Mouse (Mus musculus): ENCODE data around the gene Dhdds.
"Not testable (repeated sequence)": the region's sequence is repeated elsewhere in the genome, so short reads cannot be mapped to it uniquely, and the experiment has no call there.

Gene Dhdds

DNA sequence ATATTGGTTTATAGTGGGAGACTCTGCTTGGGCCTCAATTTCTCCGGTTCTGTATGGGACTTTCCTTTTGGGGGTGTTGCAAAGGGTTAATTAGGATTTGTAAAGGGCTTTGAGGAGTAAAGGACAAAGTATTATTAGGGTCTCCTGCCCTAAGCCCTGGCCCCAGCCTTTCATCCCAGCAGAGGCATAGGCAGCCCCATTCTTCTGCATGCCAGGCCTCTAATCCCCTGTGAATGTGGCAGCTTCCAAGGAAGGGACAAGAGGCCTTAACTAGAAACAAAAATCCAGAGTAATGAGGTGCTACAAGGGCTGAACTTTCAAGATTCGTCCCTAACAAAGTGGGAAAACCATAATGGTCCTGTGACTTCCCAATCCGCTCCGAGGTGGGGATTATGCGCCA, 2.2 kb upstream of the Dhdds start:
- DNase-seq = no peak

GRCm38 (mm10) chr4:134002246-134002645, 1.5 kb upstream of the Dhdds start:
- DNase-seq = no peak

DNA sequence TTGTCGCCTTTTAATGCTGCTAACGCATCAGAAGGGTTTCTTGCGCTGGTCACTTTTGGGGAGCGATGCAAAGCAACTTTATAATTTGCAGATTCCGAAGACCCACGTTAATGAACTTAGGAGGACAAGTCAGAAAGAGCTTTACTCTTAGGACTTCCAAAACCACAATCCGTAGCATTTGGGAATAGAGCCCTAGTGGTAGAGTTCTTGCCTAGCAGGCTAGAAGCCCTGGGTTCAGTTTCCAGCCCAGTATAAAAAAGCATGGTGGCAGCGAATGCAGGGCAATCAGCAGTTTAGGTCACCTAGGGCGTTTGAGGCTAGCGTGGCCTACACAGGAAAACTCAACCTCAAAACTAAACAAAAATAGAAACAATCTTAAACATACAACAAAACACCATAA, 992 bp upstream of the Dhdds start:
- DNase-seq = no peak

GRCm38 (mm10) chr4:133994697-133995096, 6.0 kb downstream of the Dhdds start:
- no peak for DNase-seq

- DNase-seq = no peak
These were observed 9.5 kb downstream of the Dhdds start for GRCm38 (mm10) chr4:133991087-133991660.

GRCm38 (mm10) chr4:133990035-133990434, 10.7 kb downstream of the Dhdds start:
- no peak for DNase-seq

- DNase-seq = not testable (repeated sequence)
These were observed 12.4 kb downstream of the Dhdds start for GRCm38 (mm10) chr4:133988289-133988688.

- no peak for DNase-seq
These were observed 17.8 kb downstream of the Dhdds start for GRCm38 (mm10) chr4:133982936-133983335.

DNA sequence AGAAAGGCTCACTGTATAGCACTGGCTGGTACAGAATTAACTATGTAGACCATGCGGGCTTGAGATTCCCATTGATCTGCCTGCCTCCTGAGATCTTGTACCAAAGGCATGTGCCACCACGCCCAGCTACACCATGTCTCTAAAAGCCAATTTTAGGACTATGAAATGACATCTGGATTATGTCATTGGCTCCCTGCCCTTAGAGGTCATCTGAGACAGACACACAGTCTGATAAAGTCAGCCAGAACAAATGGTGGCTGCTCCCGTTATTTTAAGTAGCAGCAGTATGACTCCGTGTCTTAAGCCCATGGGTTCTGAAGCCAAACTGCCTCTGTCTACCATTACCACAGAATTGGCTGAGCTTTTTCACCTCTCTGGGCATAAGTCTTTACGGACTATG, 20.2 kb downstream of the Dhdds start:
- no peak for DNase-seq

DNA sequence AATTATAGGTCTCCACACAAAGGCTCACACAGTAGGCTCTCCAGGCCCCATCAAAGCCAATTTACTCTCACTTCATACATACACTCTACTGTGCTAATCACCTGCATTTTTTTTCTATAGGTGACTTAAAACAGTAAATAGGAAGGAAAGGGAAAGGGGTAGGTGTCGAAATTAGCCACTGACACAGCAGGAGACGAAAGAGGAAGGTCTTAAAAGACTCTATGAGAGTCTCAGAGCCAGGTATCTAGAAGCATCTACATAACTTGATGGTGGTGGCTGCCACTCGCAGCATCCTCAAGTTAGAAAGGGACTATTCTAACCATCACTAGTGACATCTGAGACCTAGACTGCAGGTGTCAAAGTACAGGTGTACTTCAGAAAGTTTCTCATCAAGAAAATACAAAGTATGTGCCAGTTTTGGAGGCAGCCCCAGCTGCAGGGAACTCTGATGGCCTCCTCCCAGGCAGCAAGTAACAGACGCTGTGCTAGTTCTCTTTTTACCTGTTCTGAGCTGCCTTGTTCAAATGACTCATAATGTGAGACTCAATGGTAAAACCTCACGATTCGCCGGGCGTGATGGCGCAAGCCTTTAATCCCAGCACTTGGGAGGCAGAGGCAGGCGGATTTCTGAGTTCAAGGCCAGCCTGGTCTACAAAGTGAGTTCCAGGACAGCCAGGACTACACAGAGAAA, 22.6 kb downstream of the Dhdds start:
- DNase-seq = no peak

- no peak for DNase-seq
These were observed 29.0 kb downstream of the Dhdds start for GRCm38 (mm10) chr4:133971741-133972140.

DNA sequence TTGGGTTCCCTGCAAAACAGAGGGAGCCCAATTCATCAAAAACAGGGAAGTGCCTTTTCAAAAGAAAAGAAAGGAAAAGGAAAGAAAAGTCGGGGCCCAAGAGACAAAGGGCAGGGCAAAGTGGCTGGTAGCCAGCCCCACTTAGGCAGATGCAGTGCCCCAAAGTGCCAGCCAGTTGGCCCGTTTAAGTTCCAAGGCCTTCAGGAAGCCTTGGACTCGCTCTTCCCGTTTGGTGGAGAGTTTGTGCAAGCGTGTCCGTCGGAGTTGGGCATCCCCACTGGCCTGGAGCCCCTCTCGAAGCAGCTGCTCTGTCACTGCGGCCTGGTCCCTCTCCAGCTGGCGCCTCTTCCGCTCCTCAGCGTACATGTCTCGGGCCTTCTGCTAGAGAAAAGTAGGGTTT, 29.8 kb downstream of the Dhdds start:
- DNase-seq = no peak

DNA sequence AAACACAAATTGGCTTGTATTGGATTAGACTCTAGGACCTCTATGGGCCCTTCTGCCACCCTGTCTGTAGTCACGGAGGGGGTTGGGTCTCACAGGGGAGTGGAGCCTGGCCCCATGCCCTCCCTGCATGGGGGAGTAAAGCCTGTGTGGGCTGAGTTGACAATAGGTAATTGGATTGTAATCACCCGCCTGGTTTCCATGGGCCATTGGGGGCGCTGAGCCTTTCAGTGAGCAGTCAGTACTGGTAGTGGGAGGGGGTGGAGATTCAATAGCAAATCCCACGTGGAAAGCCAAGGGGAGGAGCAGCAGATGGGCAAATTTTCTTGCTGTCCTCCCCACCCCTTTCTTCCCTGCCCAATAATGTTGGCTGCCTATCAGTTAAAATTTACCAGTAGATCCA, 30.5 kb downstream of the Dhdds start:
- peak; percentile 13 for DNase-seq

DNA sequence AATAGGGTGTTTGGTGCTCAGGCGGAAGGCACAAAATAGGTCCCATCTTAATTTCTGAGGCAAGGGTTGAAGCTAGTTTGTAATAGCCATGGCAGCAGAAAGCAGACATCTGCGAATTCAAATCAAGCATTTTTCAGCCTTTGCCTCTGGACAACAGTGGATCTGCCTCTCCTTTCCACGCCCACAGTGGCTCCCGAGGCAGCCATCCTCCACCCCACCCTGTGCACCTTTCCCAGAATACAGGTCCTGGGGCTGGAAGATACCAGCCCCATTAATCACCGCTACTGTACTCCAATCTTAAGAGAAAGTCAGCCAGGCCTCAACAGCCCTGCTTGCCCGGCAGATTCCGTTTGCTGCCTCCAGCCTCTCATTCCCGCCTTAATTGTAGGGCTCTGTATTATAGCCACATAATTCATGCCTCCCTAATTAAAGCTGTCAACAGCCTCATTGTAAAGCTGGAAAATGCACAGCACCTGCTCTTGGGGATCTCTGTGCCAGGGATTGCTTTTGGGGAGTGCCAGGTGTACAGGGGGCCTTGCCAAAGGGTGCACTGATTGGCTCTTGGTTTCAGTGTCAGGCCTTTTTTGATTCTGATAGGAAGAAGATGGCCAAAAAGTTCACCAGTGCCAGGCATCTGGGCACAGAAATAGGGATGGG, 31.5 kb downstream of the Dhdds start:
- DNase-seq = no peak

DNA sequence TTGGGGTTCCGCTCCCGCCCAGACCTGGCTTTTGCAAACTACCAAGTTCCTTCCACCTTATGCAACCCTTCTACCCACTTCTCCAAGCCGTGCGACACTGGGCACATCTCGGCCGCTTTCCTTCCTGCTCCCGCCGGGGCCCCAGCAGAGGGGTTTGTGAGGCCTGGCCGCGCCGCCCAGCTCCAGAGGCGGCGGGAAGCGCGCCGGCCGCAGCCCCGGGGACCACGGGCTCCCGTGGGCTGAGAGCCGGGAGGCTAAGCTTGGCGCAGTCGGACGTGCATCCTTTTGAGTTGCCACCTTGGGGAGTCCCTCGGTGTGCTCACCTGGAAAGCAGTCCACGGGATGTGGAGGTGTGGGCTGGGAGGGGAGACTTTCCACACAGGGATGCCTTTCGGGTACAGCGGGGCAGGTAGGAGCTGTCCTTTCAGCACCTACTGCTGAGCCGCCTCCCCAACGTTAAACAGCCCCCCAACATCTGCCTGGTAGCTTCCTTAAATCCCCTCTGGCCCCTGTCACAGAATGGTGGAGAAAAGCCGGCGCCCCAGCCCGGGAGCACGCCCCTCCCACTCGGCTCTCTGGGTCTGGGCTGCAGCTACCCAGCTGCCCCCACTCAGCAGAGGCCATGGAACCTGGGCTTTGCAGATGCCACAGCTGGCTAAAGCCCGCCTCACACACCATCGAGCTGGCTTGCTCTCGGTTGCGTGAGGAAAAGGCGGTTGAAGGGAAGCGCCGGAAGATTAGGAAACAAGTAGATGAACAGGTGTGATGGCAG, 32.4 kb downstream of the Dhdds start, which contains the start of gene Hmgn2:
Gene Hmgn2 (minus strand): TSS at position 501 of the 772 bp plus-strand sequence.
- DNase-seq = peak; percentile 50

DNA sequence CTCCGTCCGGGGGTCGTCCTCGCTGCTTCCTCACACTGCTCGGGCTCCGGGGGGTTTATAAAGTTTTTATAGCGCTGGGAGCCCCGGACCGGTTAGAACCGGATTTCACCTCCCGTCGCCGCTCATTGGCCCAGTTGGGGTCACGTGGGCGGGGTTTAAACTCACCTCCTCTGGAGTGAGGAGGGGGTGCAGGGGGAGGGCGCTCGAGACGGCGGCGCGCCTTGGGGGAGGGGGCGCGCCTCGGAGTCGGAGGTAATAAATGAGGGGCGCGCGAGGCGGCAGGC, 32.9 kb downstream of the Dhdds start:
- DNase-seq = peak; percentile 96

- DNase-seq = peak; percentile 98
These were observed 33.4 kb downstream of the Dhdds start for GRCm38 (mm10) chr4:133967138-133967865.

GRCm38 (mm10) chr4:133966271-133966940, 34.3 kb downstream of the Dhdds start:
- no peak for DNase-seq

DNA sequence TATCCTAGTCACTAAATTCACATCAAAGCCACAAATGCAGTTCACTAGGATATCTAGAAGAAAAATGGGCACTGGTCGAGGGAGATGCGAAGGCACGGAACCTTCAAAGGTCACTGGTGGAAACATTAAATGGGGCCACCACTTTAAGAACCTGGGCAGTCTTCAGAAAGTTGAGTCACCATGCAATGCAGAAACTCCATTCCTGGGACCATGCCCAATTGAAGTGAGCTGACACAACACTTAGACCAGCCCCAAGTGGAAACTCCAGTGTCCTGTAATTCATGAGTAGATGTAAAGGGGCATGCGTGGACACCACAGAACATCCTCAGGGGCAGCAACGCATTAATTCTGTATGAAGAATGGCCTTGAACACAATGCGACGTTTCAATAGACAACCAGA, 38.2 kb downstream of the Dhdds start:
- DNase-seq = no peak

DNA sequence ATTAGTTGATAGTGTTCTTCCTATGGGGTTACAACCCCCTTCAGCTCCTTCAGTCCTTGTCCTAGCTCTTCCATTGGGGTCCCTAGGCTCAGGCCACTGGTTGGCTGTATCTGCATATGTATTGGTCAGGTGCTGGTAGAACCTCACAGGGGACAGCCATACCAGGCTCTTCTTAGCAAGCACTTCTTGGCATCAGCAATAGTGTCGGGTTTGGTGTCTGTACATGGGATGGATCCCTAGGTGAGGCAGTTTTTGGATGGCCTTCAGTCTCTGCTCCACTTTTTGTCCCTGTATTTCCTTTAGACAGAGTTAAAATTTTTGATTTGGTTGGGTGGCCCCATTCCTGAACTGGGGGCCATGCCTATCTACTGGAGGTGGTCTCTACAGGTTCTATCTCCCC, 41.8 kb downstream of the Dhdds start:
- DNase-seq = no peak

- no peak for DNase-seq
These were observed 44.4 kb downstream of the Dhdds start for GRCm38 (mm10) chr4:133956358-133956757.

DNA sequence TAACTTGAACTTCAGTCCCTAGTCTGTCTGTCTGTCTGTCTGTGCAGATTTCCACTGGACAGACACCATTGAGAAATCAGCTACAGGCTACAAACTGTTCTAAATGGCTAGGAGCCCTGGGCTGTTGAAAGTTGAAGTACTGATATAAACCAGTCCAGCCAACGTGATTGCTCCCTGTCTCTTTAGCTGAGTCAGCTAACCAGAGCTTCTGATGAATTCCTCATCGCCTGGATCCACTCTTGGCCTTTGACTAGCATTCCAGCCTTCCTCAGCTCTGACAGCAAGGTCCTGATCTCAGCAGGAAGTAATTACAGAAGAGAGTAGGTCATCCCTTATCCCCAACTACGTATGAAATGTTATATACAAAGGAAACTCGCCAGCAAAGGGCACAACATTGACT, 54.0 kb downstream of the Dhdds start:
- DNase-seq = no peak

DNA sequence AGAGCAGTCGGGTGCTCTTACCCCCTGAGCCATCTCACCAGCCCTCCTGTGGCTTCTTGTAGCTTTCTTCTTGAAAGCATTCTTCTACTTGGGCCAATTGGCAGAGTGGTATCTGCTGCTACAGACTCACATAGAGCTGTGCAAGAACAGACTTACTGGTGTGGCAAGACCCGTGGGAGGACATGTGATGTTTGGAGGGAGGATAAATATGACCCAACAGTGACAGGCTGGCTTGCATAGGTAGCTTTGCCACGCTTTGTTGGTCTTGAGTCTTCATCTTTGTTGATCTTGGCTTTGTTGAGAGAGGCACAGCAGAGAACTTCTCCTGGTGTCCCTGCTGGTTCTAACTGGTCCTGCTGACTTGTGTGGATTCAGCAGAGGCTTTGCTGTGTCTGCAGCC, 56.9 kb downstream of the Dhdds start:
- DNase-seq = no peak

Data from right cerebral cortex, postnatal 14 days (tissue).